Mouse (Mus musculus) adrenal gland, postnatal 4 days (tissue): ENCODE measurements around the gene Wdr26. TPM values are rescaled to one million over a fixed set of nuclear protein-coding genes. Genes with fewer than 3 reads are reported as not detected.

ENCODE experiments used
- DNase-seq, 2 experiments: peaks; one replicate each; pipeline ENCODE4 v3.0.0; 2021 to 2022; ENCODE audit warnings: low spot score in 2 of 2, mixed read lengths in 2 of 2
- total RNA-seq, 2 experiments: library from RNA; stranded (reverse); gene quantifications; 2 replicates each; pipeline ENCODE4 v1.2.3; 2021

Wdr26 gene
- total RNA-seq, 2 experiments from 2014 or later, result 162 to 186 TPM

DNA sequence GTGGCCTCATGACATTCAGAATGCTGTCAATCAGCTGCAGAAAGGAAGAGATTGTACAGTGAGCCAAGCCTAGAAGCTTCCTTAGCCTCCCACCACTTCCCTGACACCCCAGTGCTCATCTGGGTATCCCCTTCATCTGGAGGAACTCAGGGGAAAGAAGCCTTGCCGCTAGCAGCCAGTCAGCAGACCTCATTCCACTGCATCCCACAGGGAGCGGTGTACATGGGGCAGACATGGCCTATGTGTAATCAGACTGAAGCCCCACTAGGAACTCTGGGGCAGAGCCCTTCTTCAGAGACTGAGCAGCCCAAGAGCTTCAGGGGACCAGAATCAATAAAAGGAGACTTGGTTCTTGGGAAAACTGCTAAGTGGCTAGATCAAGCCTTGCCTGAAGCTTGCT is 33.3 kb upstream of the Wdr26 start:
- no peak for DNase-seq

DNA sequence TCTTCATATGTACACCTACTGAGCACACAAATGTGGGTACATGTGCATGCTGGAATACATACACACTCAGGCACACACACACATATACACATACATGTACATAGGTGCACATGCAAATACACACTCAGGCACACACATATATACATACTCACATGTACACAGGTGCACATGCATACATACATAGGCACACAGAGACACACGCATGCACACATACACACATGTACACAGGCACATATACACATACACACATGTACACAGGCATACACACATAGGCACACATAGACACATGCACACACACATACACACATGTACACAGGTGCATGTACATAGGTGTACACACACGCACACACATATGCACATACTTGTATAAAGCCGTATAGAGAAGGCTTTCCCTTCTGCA is 29.4 kb upstream of the Wdr26 start:
- DNase-seq, result no peak

DNA sequence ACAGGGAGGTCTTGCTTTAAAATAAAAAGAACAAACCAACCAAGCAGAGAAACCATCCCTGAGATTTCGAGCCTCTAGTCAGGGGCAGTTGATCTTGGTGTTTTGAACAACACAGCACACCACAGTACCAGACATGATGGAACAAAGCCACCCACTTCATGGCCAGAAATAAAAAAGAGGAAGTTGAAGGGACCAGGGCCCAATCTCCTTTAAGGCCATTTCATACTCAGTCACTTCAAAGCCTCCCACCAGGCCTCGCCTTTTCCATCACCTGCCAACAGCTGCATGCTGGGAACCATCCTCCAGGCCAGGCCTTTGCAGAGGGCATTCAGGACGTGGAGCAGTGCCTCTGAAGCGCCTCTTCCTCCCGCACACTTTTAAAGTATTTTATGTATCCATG is 25.5 kb upstream of the Wdr26 start:
- DNase-seq, result no peak

DNA sequence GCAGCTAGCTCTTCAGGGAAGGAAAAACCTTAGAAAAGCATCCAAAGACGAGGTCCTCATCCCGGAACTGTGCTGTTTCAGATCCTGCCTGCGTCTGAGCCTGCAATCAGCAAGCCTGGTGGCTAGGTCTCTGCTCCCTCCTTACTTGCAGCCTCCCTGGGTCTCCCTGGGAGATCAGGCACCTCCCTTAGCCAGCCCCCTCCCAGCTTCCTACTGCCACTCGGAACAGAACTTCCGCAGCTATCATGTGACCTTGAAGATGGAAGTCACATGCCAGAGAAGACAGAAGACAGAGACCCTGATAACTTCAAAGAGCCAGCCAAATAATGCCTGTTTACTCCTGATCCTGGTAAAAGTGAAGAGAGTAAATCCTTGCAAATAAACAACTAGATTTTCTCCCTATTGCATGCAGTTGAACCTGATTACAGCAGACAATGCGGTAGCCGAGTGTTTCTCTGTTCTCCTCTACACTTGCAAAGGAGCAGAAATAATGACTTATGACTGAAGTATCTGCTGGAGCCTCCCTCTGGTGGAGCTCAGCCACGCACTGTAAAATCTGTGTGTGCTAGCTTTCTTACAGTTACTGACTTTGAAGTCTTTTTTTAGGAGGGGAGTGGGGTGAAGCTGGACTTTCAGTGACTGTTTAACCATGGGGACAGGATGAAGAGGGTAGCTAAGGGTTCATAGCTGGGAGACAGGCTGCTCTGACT is 22.7 kb upstream of the Wdr26 start:
- peak in 1 of 2 experiments; percentile 18 for DNase-seq

DNA sequence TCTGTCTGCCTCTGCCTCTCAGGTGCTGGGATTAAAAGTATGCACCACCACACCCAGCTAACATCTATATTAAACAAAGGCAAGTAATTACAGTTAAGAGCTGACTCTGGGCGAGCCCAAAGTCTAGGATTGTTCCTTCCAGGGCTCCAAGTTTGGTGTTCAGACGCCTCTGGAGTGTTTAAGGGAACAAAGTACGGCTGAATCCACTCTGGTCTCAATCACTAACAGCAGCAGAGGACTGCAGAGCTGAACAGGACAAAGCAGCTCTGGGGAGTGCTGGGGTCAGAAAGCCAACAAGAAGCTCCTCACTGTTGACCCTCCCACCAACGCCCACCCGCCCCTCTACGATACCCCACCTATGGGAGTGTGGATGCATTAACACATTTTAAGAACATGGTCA is 21.9 kb upstream of the Wdr26 start:
- DNase-seq, result no peak

DNA sequence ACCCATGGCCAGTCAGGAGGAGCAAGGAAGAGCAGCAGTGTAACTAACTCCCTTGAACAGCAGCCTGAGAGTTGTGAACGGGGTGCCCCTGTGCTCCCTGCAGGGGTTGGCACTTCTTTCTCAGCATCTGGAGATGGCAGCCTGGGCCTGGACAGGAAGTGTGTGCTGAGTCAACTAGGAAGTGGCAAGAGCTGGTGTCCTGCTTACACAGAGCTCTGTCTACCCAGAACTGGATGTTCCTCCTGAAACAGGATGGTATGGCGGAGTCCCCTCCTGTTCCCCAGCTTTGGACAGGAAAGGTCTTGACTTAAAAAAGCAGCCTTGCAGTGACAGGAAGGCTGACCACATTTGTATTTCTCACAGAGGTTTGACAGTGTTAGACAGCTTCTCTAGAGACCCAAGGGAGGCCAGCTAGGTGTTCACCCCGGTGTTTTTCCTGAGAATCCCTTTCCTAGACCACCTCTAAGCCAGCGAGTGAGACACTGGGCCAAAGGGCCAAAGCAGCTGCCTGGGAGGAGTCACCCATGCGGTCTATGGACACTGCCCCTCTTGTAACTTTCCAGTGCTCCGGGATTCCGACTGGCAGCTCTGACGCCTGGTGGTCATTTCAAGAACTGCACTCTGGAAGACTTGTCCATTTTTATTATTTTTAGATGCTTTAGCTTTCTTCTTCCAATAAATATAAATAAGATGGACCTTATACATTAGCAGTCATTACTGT is 20.7 kb upstream of the Wdr26 start:
- DNase-seq, result peak; percentile 46 to 71

DNA sequence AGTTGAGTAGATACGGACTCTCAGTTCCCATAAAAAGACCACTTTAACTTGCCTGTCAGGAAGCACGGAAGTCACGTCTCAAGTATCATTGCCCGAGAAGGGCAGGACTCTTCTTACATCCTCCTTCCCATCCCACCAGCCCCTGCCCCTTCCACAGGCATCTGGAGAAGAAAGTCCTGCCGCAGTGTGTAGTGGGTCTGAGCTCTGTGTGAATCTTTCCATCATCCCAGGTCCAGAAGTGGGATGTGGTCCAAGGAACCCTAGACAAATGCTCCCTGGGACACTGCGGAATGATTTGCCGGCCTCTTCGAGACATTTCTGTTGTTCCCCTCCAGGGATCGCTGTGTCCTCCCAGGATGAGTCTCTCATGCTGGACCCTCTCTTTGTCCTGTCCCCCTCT is 20.0 kb upstream of the Wdr26 start:
- no peak for DNase-seq

DNA sequence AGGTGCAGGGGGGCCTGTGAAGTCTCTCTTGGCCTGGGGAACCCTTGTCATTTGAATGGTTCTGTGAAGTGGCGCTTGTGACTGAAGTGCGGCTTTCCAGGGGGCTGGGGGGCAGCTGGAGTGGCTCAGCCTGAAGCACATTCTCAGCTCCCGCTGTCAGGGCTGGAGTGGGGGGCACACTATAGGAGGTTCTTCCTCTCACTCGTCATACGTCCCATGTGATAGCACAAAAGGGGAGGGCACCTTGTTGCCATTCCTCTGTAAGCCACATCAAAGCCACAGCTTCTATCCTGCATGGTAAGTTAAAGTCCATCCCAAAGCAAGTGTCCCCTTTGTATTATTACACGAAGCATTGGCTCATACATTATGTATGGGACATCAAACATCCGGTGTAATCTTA is 19.5 kb upstream of the Wdr26 start:
- DNase-seq, result no peak

DNA sequence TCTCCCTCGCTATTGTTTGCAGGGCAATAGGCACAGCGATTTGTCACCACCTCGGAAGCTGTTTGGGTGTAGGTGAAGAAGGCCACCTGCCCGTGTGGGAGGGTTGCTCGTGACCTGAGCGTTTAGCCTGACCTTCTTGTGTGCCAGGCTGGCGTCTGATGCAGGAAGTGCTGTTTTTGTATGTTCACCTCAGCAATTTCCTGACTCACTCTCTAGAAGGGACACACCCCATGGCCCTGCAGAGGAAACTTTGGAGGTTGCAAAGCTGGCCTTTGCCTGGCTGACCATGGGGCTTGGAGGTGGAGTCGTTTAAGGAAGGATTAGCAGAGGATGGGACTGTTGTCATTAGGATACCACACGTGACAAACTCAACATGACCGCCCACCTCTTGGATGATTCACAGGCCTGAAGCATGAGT is 18.9 kb upstream of the Wdr26 start:
- no peak for DNase-seq

DNA sequence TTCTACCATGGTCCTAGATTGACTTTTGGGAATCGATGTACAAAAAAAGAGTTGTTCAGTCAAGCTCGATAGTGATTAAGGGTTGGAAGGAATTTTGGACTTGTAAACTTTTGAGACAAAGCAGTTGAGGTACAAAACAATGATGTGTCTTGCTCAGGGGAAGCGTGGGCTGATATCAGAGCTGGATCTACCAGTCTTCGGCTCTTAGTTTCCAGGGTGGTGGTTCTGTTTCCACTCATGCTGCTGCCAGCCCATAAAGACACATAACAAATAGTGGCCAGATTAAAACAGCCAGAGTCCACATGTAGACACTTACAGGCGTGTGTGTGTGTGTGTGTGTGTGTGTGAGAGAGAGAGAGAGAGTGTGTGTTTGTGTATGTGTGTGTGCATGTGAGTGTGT is 17.2 kb upstream of the Wdr26 start:
- no peak for DNase-seq

DNA sequence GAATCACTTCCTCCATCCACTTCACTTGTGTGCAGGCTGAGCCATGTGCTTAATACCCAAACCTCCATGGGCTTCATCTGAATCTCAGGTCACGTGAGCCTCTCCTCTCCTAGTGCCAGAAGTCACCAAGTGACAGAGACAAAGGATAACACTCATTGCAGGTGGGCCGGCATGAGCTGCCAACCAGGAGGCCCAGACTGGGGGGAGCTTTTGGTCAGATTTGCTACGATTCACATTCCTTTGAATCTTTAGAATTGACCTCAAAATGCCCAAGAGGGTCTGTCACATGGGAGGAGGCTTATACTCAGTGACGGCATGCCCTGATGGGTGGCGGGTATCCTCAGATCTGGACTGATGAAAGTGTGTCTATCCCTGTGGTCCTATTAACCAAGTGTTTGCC is 16.8 kb upstream of the Wdr26 start:
- no peak for DNase-seq

DNA sequence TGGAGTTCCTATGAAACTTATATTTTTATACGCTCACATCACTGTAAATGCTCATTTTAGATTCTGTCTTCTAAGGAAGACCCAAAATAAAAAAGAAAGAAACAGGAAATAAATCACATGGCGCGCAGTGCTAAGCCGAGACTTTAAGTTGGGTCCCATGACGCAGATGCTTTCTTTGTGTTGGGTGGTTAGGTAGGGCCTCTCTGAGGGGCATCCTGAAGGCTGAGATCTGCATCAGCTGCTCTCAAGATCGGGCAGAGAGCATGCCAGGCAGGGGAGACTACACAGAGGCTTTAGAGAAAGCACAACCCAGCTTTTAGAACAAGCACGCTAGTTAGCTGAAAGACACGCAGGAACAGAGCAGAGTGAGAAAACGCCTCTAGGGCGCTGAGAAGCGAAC is 16.0 kb upstream of the Wdr26 start:
- no peak for DNase-seq

DNA sequence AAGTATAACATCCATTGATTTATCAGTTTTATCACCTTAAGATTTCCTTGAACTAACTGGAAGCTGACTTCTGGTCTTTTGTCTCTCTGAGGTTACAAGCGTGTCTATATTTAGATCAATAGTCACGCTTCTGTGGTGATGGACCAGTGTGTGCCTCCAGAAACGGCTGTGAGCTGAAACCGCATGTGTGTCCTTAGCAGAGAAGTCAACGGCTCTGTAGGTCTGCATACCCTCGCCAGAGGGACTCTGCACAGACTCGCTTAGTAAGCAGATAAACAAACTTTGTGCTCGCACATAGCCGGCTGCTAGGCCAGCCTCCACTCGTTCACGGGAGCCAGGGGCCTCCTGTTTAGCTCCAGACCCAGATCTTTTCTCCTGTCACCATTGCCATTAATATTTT is 15.0 kb upstream of the Wdr26 start:
- DNase-seq, result no peak

DNA sequence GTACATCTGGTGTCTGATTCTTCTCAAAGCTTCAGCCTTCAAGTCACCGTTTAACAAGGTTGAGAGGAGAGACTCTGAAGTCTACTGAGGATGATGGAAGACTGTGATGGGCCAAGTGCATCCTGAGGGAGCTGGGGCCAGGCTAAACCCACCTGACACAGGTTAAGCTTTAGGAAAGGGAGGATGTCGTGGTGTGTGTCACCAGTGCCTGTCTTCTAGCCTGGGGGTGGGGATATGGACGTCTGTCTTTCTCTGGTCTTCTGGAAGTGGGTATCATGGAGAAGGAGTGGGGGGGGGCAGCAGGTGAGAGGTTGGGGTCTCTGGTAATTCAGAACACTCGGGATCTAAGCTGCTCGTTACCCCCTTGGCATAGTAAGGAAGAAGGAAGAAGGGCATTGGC is 13.5 kb upstream of the Wdr26 start:
- no peak for DNase-seq

DNA sequence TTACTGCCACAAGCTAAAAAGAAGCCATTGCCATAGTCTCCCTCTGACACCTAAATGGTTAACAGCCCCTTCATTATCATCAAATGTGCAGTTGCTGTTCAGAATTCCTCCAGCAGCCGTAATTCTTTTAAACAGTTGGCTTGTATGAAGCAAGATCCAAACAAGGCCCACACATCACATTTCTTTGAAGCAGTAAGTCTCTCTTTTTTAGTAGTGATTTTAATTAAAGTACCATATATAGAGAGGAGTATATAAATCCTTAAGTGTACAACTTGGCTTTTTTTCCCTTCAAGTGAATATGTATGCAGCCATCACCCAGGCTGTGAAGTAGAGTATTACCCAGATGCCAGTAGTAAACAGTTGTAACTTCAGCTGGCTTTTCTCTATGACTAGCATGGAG is 10.2 kb upstream of the Wdr26 start:
- DNase-seq, result no peak

DNA sequence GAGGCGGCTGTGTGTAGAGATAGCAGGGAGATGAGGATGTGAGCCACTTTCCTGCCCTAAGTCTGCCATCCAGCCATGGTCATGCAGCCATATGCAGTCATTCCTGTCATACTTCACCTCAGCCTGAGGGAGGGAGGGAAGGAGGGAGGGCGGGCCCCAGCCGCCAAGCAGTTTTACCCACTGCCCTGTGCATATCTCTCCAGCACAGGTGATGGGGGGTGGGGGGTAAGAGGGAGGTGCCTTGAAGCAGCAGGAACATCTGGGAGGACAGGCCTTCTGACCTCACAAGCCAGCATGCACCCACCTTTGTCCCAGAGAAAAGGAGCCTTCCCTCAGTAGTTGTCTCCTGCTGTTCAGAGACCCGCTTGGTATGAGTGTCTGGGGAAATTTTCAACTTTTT is 4.5 kb upstream of the Wdr26 start:
- no peak for DNase-seq

DNA sequence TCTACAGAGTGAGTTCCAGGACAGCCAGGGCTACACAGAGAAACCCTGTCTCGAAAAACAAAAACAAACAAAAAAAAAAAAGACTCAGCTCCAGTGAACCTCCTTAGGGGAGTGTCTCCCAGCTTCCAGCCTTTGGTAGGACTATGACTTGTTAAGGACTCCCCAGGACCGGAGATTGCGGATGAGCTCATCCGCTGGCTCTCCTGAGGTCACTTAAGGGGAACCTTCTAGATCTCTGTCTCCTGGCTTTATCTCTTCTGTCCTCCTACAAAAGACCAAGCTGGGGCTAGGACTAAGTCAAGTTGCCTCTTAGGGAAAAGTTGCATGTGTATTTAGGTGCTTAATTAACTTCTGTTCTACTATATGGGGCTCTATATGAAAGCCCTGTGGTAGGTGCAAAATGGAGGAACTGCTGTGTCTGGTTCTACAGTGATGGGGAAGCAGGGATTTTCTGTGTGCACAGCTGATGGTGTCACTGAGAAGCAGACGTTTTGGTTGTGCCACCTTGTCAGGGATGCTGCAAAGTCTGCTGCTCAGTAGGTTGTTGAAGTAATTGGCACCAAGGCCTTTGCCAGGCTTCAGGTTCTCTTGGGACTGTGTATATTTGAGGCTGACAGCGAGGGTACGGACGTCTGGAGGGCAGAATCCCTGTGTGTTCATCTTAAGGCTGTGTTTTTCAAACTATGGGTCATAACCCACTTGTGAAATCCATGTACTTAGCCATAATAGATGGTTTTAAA is 2.7 kb upstream of the Wdr26 start:
- DNase-seq, result no peak

DNA sequence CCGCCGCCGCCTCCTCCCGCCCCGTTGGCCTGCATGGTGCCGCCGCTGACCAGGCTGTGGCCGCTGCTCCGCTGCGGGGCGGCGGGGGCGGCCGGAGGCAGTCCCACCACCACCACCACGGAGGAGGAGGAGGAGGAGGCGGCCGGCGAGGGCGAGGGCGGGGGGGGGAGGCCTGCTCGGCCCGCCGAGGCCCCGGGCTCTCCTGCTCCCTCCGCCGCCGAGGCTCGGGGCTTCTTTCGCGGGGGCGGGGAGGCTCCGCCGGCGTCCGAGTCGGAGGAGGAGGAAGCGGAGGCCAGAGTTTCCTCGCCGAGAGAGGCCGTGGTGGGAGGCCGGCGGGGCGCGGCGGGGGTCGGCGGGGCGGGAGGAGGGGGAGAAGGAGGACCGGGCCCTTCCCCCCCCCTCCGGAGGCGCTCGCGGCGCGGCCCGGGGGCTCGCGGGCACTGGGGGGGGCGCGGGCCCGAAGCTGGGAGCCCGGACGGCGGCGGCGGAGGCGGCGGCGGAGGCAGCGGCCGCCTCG is 340 bp downstream of the Wdr26 start:
- peak in 1 of 2 experiments; percentile 19 for DNase-seq

DNA sequence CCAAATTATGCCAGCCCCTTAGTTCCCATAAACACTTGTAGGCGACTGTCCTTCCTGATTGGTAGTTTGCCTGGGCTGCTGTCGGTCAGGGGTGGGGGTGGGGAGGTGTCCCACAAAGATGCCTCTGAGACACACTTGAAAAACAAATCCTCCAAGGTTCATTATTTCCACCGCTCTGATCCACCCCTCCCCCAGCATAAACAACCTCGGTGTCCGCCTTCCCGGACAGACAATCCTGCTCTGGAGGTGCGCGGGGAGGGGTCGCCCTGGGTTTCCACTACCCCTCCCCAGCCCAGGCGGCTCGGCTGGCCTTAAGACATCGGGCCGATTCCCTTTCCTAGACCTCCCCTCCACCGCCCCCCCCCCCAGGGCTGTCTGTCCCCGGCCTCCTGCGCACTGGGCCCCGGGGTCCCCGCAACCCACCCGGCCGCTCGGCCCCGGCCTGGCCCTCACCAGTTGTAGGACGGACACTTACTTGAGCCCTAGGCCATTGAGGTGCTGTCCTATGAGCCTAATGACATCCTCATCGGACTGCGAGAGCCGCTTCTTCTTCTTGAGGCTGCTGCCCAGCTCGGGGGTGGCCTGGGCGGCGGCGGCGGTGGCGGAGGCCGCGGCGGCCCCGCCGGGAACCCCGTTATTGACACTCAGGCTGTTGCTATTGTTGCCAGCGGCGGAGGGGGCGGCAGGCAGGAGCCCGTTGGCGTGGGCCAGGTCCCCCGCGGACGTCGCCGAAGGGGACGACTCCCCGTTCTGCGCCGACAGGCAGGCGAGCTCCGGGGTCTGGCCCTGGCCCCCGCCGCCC is 999 bp downstream of the Wdr26 start:
- DNase-seq, result peak; percentile 14 to 26

DNA sequence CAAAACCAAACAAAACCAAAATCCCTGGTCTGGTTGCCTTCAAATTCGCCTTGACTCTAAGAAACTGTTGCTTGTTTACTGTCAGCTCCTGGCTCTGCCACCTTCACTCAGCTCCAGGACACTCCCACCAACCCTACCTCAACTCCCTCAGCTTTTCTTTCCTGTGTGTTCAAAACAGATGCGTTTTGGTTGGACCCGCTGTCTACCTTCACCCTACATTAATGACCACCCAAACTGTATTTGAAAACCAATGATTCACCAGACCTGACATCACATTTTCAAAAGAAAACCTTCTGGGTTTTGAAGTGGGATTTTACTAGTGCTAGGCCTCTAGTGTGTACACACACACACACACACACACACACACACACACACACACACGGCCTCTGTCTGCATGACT is 1.7 kb downstream of the Wdr26 start:
- no peak for DNase-seq

DNA sequence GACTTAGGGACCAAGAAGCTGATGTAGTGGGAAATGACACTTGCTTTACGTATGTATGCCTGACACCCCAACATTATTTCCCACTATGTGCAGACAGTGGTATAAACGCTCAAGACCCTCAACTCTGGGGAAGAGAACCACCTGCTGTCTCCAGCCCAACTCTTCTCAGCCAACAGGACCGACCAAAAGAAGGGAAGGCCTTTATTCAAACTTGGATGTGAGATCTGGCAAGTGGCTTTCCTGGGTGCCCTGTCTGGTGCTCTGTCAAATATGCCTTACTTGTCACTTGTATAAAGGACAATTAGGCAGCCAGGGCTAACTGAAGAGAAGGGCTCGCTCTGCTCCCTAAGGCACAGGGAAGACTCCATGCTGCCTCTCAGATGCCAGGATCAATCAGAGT is 12.4 kb downstream of the Wdr26 start:
- no peak for DNase-seq
